Mouse (Mus musculus): Measurements from ENCODE around the gene AI467606. TPM values are rescaled to one million over a fixed set of nuclear protein-coding genes. Genes with fewer than 3 reads are reported as not detected.

The AI467606 gene
- polyA plus RNA-seq, 1 experiment from 2014 or later, result 2.4 TPM

GRCm38 (mm10) chr7:127098950-127099349 is 7.8 kb downstream of the AI467606 start:
- H3K36me3 ChIP-seq, result no peaks in the 10 kb centered on the region
- no peak overlapping the region for H3K27ac ChIP-seq (replicated peaks)
- no peak overlapping the region for H3K9ac ChIP-seq (replicated peaks)
- 90% methylated on average over 4 of the region's 4 CpGs for WGBS
- H3K9me3 ChIP-seq (replicated peaks), result no peaks in the 10 kb centered on the region
- H3K27me3 ChIP-seq (replicated peaks), result no peaks in the 10 kb centered on the region
- H3K4me3 ChIP-seq (replicated peaks), result no peak overlapping the region
- ATAC-seq (ENCODE audit: low FRiP score), result no peak
- H3K4me2 ChIP-seq, result no peak overlapping the region
- H3K4me1 ChIP-seq, result no peaks in the 10 kb centered on the region

GRCm38 (mm10) chr7:127099528-127099927 is 8.4 kb downstream of the AI467606 start:
- Histone ChIP-seq H3K27ac (replicated peaks) (no peak overlapping the region), H3K9me3 (replicated peaks) (no peaks in the 10 kb centered on the region), H3K27me3 (replicated peaks) (no peaks in the 10 kb centered on the region), H3K4me3 (replicated peaks) (no peak overlapping the region), H3K36me3 (no peaks in the 10 kb centered on the region), H3K4me1 (peaks cover 5% of the 10 kb centered on the region), H3K4me2 (no peak overlapping the region), H3K9ac (replicated peaks) (no peak overlapping the region)
- 91% methylated on average over 4 of the region's 4 CpGs for WGBS
- ATAC-seq (ENCODE audit: low FRiP score), result no peak

DNA sequence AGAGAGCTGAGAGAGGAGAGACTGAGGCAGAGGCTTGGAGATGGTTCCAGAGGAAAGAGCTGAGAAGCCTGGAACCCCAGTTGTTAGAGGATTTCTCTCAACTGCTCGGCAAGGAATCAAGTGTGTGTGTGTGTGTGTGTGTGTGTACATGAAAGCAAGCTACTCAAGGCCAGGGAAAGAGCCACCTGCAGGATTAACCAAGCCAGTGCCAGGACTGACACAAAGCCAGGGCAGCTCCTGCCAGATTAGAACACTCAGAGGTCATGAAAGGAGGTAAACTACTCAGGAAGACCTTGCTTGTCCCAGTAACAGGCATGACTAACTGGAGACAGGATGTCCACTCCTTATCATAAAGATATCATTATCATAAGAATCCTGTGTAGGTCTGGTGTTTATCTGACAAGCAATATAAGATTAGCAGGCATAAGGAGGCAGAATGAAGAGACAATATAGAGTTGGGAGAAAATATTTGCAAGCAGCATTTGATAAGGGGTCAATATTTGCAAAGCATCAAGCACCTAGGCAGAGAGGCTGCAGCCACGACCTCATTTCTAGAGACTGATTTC is 10.4 kb downstream of the AI467606 start:
- H3K36me3 ChIP-seq, result no peaks in the 10 kb centered on the region
- no peak overlapping the region for H3K9ac ChIP-seq (replicated peaks)
- H3K27me3 ChIP-seq (replicated peaks), result no peaks in the 10 kb centered on the region
- no peak overlapping the region for H3K4me3 ChIP-seq (replicated peaks)
- H3K4me1 ChIP-seq, result peaks cover 11% of the 10 kb centered on the region
- H3K27ac ChIP-seq (replicated peaks), result no peak overlapping the region
- no peaks in the 10 kb centered on the region for H3K9me3 ChIP-seq (replicated peaks)
- no peak overlapping the region for H3K4me2 ChIP-seq
- 47% methylated on average over 2 of the region's 2 CpGs for WGBS
- ATAC-seq (ENCODE audit: low FRiP score), result no peak

DNA sequence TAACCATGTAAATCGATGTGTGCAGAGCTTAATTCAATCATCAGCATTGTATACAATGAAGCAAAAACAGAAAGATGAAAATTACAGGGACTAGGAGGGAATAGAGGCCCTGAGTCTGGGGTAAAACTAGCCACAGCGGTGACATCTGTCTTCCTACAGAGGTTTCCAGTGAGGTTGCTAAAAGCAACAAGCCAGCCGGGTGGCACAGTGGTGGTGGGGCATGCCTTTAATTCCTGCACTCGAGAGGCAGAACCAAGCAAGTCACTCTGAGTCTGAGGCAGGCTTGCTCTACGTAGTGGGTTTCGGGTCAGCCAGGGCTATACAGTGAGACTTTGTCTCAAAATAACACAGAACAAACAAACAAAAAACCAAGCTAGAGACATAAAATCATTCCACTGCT is 11.0 kb downstream of the AI467606 start:
- ATAC-seq (ENCODE audit: low FRiP score), result no peak
- H3K27ac ChIP-seq (replicated peaks), result no peak overlapping the region

DNA sequence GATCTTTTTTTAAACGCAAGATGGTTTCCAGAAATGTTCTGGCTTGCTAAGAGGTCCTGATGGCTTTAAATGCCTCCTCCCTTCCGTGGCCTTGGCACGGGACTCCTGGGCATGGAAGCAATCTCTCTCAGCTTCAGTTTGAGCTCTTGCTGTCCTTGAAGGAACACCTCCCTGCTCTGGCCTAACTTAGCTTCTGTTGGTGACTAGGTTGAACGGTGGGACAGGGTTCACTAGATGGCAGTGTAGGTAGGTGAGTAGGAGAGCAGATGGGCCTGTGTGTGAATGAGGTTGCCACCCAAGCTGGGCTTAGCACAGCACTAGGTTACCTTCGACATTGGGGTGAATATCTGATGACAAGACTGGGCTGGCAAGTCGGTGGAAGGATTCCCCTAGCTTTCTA is 12.8 kb downstream of the AI467606 start:
- 71% methylated on average over 6 of the region's 6 CpGs for WGBS
- ATAC-seq (ENCODE audit: low FRiP score), result no peak
- Histone ChIP-seq H3K4me1 (peaks cover 11% of the 10 kb centered on the region), H3K9me3 (replicated peaks) (no peaks in the 10 kb centered on the region), H3K27me3 (replicated peaks) (no peaks in the 10 kb centered on the region), H3K4me3 (replicated peaks) (no peak overlapping the region), H3K27ac (replicated peaks) (peak overlapping the region; percentile 62), H3K9ac (replicated peaks) (no peak overlapping the region), H3K36me3 (no peaks in the 10 kb centered on the region), H3K4me2 (no peak overlapping the region)

More for the DNA sequence above, 11.0 kb downstream of the AI467606 start:
- Histone ChIP-seq H3K4me2 (no peak overlapping the region), H3K4me3 (replicated peaks) (no peak overlapping the region), H3K9me3 (replicated peaks) (no peaks in the 10 kb centered on the region), H3K27me3 (replicated peaks) (no peaks in the 10 kb centered on the region), H3K9ac (replicated peaks) (no peak overlapping the region), H3K36me3 (no peaks in the 10 kb centered on the region), H3K4me1 (peaks cover 11% of the 10 kb centered on the region)
- WGBS, result 88% methylated on average over 6 of the region's 6 CpGs

- H3K27me3 ChIP-seq (replicated peaks), result no peaks in the 10 kb centered on the region
- H3K4me3 ChIP-seq (replicated peaks), result peak overlapping the region; percentile 18
- H3K4me1 ChIP-seq, result peaks cover 11% of the 10 kb centered on the region
- peak; percentile 75 for ATAC-seq (ENCODE audit: low FRiP score)
- H3K9ac ChIP-seq (replicated peaks), result peak overlapping the region; percentile 14
- H3K27ac ChIP-seq (replicated peaks), result peak overlapping the region; percentile 62
- WGBS, result 16% methylated on average over 17 of the region's 17 CpGs
- H3K9me3 ChIP-seq (replicated peaks), result no peaks in the 10 kb centered on the region
- H3K36me3 ChIP-seq, result no peaks in the 10 kb centered on the region
- peak overlapping the region; percentile 47 for H3K4me2 ChIP-seq
Observed at GRCm38 (mm10) chr7:127104560-127105332, 13.6 kb downstream of the AI467606 start.

DNA sequence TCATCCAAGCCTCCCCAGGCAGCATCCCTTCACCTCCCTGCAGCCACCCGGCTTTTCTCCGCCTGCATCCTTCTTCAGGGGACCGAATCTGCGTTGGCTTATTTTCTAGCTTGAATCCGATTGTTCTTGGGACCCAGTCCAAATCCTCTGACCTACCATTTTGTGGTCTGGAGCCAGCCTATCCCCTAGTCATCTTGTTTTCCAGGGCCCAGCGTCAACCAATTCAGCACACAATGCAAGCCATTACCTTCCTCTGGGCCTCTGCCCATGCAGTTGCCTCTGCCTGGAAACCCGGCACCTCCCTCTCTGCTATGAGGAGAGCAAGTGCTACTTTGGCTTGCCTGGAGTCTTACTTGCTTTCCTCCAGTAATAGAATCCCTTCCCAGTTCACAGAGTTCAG is 14.4 kb downstream of the AI467606 start:
- WGBS, result 73% methylated on average over 7 of the region's 7 CpGs
- no peaks in the 10 kb centered on the region for H3K27me3 ChIP-seq (replicated peaks)
- no peak overlapping the region for H3K4me2 ChIP-seq
- no peak for ATAC-seq (ENCODE audit: low FRiP score)
- peaks cover 11% of the 10 kb centered on the region for H3K4me1 ChIP-seq
- H3K9ac ChIP-seq (replicated peaks), result no peak overlapping the region
- no peak overlapping the region for H3K4me3 ChIP-seq (replicated peaks)
- H3K9me3 ChIP-seq (replicated peaks), result no peaks in the 10 kb centered on the region
- H3K36me3 ChIP-seq, result no peaks in the 10 kb centered on the region
- H3K27ac ChIP-seq (replicated peaks), result 0 out of 2 replicates have a peak overlapping the region, but pooled peaks have one; percentile 2

DNA sequence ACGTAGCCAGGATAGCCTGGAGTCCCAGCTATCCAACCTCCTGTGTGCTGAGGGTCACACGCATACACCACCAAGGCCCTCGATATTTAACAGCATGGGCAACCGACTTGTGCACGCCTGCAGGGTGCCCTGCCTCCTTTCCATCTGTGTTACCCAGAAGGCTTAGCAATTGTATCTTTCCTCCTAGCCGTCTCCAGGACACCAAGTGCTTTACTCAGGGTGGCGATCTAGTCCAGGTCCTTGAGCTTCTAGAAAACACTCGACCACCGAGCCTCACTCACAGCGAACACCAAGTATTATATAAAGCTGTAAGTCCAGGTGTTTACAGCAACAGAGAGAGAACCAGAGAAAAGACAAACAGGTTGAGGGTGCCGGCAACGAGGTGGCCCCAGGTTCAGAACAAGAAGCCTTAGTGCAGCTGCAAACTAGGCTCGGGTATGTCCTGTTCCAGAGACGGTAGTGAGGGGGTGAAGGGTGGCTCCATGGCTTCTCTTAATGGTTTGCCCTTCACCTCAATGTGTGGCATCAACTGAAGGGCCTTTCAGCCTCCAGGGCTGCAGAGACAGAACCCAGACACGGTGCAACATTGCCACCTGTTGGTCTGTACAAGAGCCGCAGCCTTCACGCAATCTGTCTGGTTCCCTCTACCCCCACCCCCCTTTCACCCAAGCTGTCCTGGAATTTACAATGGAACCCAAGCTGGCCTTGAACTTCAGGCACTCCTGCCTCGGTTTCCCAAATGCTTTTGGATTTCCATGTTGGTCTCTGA is 19.3 kb downstream of the AI467606 start:
- Histone ChIP-seq H3K27me3 (replicated peaks) (no peaks in the 10 kb centered on the region), H3K4me1 (no peaks in the 10 kb centered on the region), H3K27ac (replicated peaks) (no peak overlapping the region), H3K9me3 (replicated peaks) (no peaks in the 10 kb centered on the region), H3K4me2 (no peak overlapping the region), H3K4me3 (replicated peaks) (no peak overlapping the region), H3K9ac (replicated peaks) (no peak overlapping the region), H3K36me3 (no peaks in the 10 kb centered on the region)
- WGBS, result 49% methylated on average over 18 of the region's 18 CpGs
- peak; percentile 70 for ATAC-seq (ENCODE audit: low FRiP score)

GRCm38 (mm10) chr7:127111461-127111860 is 20.3 kb downstream of the AI467606 start:
- no peaks in the 10 kb centered on the region for H3K36me3 ChIP-seq
- H3K27ac ChIP-seq (replicated peaks), result no peak overlapping the region
- no peak overlapping the region for H3K9ac ChIP-seq (replicated peaks)
- no peaks in the 10 kb centered on the region for H3K9me3 ChIP-seq (replicated peaks)
- no peaks in the 10 kb centered on the region for H3K27me3 ChIP-seq (replicated peaks)
- H3K4me3 ChIP-seq (replicated peaks), result no peak overlapping the region
- 50% methylated on average over 6 of the region's 6 CpGs for WGBS
- H3K4me2 ChIP-seq, result no peak overlapping the region
- H3K4me1 ChIP-seq, result no peaks in the 10 kb centered on the region
- ATAC-seq (ENCODE audit: low FRiP score), result no peak

- H3K4me2 ChIP-seq, result no peak overlapping the region
- no peaks in the 10 kb centered on the region for H3K4me1 ChIP-seq
- no peak overlapping the region for H3K4me3 ChIP-seq (replicated peaks)
- no peak for ATAC-seq (ENCODE audit: low FRiP score)
- 82% methylated on average over 12 of the region's 12 CpGs for WGBS
- no peaks in the 10 kb centered on the region for H3K36me3 ChIP-seq
- H3K27ac ChIP-seq (replicated peaks), result no peak overlapping the region
- H3K9ac ChIP-seq (replicated peaks), result no peak overlapping the region
- H3K27me3 ChIP-seq (replicated peaks), result no peaks in the 10 kb centered on the region
- no peaks in the 10 kb centered on the region for H3K9me3 ChIP-seq (replicated peaks)
Observed at GRCm38 (mm10) chr7:127112251-127112841, 21.2 kb downstream of the AI467606 start.

DNA sequence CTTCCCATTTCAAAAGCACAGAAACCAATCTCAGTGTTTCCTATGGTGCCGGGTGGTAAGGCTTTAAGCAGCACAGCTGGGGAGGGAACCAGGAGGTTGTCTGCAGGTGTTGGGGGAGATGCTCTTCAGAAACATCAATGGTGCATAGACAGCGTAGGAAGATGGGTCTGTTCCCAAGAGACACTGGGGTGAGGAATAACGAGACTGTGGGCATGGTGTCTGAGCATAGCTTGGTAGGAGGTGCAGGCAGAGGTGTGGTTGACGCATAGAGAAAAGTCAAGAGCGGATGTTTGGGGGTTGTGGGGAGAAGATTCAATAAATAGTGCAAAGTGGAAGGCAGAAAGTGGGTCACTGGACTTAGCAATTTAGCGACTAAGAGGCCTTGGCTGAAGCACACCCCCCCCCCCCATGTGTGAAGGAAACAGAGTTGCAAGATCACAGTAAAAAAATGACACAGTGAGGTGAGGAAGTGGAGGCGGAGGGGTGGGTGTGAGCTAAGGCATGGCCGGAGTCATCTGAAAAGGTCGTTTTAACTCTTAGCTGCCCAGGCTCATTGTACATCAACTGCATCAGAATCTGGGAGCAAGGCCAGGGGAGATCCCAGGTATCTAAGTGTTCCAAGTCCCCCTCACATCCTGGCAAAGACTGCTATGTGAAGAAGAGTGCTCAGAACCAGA is 21.9 kb downstream of the AI467606 start:
- H3K4me1 ChIP-seq, result no peaks in the 10 kb centered on the region
- WGBS, result 52% methylated on average over 9 of the region's 9 CpGs
- ATAC-seq (ENCODE audit: low FRiP score), result no peak
- H3K4me2 ChIP-seq, result no peak overlapping the region
- no peaks in the 10 kb centered on the region for H3K36me3 ChIP-seq
- H3K4me3 ChIP-seq (replicated peaks), result no peak overlapping the region
- H3K9me3 ChIP-seq (replicated peaks), result no peaks in the 10 kb centered on the region
- no peaks in the 10 kb centered on the region for H3K27me3 ChIP-seq (replicated peaks)
- H3K27ac ChIP-seq (replicated peaks), result no peak overlapping the region
- no peak overlapping the region for H3K9ac ChIP-seq (replicated peaks)
